Mouse (Mus musculus): Measurements from ENCODE around the gene Ucn2. TPM values are rescaled to one million over a fixed set of nuclear protein-coding genes. Genes with fewer than 3 reads are reported as not detected.

The Ucn2 gene
- total RNA-seq, 2 experiments from 2014 or later = 0.26 to 0.53 TPM

GRCm38 (mm10) chr9:108991428-108992084 lies 5.7 kb downstream of the Ucn2 start, which contains the start of gene Pfkfb4:
Gene Pfkfb4 (plus strand): TSS chr9:108991778.
- peak; percentile 82 to 83 for DNase-seq (ENCODE audit: low spot score in 2 of 2)

- no peak for DNase-seq (ENCODE audit: low spot score in 2 of 2)
Observed at GRCm38 (mm10) chr9:108992085-108992469, 6.3 kb downstream of the Ucn2 start.

DNA sequence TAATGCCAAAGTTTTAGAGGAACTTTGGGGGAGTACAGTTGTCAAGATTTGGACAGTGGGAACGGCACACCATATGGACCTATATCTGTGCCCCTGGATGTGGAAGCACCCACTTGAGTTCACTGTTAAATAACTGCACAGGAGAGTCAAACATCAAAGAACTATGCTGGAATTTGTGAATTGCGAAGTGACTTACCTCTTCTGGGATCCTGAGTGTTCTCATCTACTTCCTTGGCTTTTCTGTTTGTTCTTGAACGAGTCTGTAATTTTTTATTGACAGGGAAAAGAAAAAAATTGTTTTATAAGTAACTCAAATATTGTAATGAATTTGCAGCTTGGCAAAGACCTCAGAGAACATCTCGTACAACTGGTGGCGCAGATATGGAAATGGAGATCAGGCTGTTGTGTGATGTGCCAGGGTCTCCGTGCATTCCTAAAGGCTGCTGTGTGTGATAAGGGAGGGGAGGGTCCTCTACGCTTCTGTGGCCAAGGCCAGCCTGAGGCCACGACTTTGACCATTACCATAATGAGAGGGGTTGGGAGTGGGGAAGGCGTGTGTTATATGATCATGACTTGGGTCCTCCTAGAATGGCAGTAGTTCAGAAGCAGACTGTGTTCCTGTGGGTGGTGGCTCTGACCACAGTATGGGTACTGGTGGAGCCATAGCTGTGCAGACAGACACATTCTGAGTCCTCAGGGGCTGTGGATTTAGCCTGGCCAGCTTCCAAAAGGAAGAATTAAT lies 7.0 kb downstream of the Ucn2 start:
- no peak for DNase-seq (ENCODE audit: low spot score in 2 of 2)

GRCm38 (mm10) chr9:108996411-108996810 lies 10.6 kb downstream of the Ucn2 start:
- DNase-seq (ENCODE audit: low spot score in 2 of 2) = no peak

- DNase-seq (ENCODE audit: low spot score in 2 of 2) = no peak
Observed at GRCm38 (mm10) chr9:108998287-108999166, 12.7 kb downstream of the Ucn2 start.

GRCm38 (mm10) chr9:108999167-108999526 lies 13.3 kb downstream of the Ucn2 start:
- no peak for DNase-seq (ENCODE audit: low spot score in 2 of 2)

GRCm38 (mm10) chr9:109000726-109001125 lies 14.9 kb downstream of the Ucn2 start:
- DNase-seq (ENCODE audit: low spot score in 2 of 2) = peak; percentile 60 to 64

DNA sequence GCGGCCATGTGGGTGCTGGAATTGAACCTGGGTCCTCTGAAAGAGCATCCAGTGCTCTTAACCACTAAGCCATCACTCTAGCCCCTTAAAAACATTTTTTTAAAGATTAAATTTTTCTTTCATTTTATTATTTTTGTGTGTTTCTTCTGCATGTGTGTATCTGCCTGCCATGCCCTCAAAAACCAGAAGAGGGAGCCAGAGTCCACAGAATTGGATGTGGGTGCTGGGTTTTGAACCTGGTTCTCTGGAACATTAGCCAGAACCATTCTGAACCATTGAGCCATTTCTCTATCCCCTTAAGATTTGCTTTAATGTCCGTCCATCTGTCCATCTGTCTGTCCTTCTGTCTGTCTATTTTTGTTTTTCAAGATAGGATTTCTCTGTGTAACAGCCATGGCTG lies 17.4 kb downstream of the Ucn2 start:
- DNase-seq (ENCODE audit: low spot score in 2 of 2) = peak; percentile 41 to 58

DNA sequence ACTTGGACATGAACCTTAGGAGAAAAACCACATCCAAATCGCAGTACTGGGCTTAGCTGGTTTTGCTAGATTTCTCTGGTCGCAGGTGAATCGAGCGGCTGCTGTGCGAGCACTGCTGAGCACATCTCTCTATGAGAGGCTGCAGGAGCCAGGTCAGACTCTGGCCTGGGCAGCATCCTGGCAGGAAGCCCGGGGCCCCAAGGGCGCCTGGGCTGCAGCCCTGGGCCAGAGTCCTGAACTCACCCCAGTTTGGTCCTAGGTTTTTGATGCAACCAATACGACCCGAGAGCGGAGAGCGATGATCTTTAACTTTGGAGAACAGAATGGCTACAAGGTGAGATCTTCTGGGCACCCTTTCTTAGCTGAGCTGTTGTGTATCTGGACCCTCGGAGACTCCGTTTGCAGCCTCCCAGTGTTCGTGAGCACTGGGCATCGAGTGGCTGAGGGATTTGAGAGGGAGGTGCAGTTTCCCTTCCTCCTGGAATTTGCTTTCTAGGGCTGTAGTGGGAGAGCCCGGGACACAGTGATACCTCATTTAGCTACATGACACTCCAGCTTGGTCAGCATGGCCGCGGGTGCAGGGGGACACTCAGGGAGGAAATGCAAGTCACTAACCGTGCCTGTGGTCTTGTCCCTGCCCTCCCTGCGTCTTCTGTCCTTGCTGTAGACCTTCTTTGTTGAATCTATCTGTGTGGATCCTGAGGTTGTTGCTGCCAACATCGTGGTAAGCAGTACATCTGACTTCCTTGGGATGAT lies 21.4 kb downstream of the Ucn2 start:
- DNase-seq (ENCODE audit: low spot score in 2 of 2) = no peak

DNA sequence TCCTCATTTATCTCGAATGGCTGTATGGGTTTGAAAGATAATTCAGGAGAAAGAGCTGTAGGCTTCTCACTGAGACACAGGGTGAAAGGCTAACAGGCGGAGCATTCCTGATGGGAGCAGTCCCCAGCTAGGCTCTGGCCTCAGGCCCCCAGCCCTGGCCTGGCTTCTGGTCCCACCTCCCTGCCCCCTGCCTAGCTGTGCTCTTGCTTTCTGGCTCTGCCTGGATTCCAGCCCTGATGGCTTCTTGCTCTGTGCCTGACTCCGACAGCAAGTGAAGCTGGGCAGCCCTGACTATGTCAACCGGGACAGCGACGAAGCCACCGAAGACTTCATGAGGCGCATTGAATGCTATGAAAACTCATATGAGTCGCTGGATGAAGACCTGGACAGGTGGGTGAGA lies 22.3 kb downstream of the Ucn2 start:
- DNase-seq (ENCODE audit: low spot score in 2 of 2) = no peak

DNA sequence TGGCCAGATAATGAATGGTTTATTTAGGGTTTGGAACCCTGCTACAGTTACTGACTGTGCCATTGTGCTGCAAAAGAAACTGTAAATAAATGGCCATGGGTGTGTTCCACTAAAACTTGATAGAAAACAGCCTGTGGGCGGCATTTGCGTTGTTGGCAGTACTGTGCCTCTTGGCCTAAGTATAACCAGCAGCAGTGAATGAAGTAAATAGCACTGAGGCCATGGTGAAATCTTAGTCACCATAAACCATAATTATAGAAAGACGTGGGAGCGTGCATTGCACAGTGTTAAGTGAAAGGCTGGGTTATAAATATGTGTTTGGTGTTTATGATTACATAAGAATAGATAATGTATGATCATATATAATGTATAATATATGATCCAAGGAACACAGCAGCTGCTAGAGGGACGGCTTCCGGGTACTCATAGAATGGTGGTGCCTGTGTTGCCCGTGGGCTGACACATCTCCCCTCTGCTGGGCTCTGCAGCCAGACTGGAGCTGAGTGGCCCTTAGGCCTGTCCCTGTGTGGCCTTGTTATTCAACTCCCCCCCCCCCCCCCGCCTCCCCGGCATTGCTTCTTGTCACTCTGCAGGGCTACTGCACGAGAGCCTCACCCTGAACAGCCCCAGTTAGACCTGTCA lies 23.3 kb downstream of the Ucn2 start:
- DNase-seq (ENCODE audit: low spot score in 2 of 2) = no peak

DNA sequence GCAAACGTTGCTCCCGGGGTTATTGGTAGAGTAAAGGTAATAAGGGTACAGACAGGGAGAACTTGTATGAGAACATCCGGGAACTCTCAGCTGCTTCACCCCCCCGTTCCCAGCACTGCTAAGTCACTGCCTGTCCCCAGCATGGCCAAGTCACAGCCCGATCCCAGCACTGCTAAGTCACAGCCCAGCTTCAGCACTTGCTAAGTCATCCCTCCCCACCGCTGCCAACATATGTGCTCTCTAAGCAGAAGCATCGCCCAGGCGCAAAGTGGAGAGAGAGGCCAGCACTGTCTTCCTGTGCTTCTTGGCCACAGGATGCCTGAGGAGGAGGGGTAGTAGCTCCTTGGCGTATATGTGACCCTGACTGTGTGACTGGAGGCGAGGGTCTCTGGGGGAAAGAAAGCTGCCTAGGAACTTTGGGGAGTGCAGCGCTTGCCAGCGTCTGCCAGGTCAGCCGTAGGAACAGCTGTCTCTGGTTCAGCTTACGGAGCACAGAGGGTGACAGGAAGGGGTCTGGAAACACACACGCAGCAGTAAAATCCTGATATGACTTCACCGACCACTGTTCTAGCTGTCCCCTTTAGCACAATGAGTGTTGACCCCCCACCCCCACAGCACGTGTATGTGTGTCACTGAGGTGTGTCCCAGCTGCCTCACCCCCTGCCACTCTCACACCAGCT lies 24.0 kb downstream of the Ucn2 start:
- no peak for DNase-seq (ENCODE audit: low spot score in 2 of 2)

GRCm38 (mm10) chr9:109010316-109010690 lies 24.5 kb downstream of the Ucn2 start:
- DNase-seq (ENCODE audit: low spot score in 2 of 2) = no peak

GRCm38 (mm10) chr9:109015397-109015796 lies 29.6 kb downstream of the Ucn2 start:
- DNase-seq (ENCODE audit: low spot score in 2 of 2) = no peak

DNA sequence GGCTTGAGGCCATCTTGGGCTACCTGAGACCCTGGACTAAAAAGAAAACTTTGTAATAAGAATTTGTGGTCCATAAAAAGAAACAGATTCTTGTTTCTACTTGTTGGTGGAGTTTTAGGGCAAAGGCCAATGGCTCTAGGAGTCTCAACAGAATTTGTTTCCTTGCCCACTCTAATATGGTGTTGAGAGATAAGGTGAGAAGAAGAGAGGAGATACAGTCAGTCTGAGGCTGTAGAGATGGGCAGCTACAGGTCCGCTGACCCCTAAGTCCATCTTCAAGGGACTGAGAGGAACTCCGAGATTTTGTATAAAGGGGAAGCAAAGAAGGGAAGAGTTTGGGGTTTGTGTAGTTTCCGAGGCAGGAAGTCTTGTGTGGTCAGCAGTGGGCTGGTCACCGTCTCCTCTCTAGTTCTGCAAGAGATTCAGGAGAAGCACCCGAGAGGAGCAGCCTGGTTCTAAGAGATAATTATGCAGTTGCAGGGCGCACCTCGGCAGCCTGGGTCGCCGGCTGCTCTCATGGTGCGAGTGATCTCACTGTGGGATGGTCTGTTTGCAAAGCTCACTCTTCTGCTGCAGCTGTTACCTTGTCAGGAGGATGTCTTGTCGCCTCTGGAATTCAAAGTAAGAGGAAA lies 31.3 kb downstream of the Ucn2 start:
- DNase-seq (ENCODE audit: low spot score in 2 of 2) = no peak

GRCm38 (mm10) chr9:109021428-109021827 lies 35.6 kb downstream of the Ucn2 start:
- no peak for DNase-seq (ENCODE audit: low spot score in 2 of 2)

GRCm38 (mm10) chr9:109022866-109023685 lies 37.3 kb downstream of the Ucn2 start:
- DNase-seq (ENCODE audit: low spot score in 2 of 2) = no peak

- no peak for DNase-seq (ENCODE audit: low spot score in 2 of 2)
Observed at GRCm38 (mm10) chr9:109027521-109027920, 41.7 kb downstream of the Ucn2 start.

- DNase-seq (ENCODE audit: low spot score in 2 of 2) = no peak
Observed at GRCm38 (mm10) chr9:109028421-109028820, 42.6 kb downstream of the Ucn2 start.

Measured in adrenal gland, adult 18-20 months (tissue).